Mouse (Mus musculus): ENCODE measurements at regions not wholly inside any gene's neighbourhood (a gene's known extent, or its start where the extent isn't known, plus 50 kb on each side); places are given as distances from the start of the nearest gene placed in this dataset.
"Not testable (repeated sequence)": the region's sequence is repeated elsewhere in the genome, so short reads cannot be mapped to it uniquely, and the experiment has no call there.

GRCm38 (mm10) chr10:57047719-57048118, 438.5 kb upstream of the Hsf2 start:
- Histone ChIP-seq H3K9ac (ENCODE audit: control insufficient read depth, low read depth, low read length, poor library complexity, severe bottlenecking) (no peak overlapping the region), H3K9me3 (replicated peaks; ENCODE audit: insufficient read depth, low read length) (no peaks in the 10 kb centered on the region), H3K27me3 (ENCODE audit: control insufficient read depth in 1 of 2, insufficient read depth in 2 of 2, low read length in 2 of 2) (no peaks in the 10 kb centered on the region), H3K79me2 (ENCODE audit: control insufficient read depth, insufficient read depth, low read length, poor library complexity) (no peaks in the 10 kb centered on the region), H3K4me3 (ENCODE audit: control insufficient read depth in 1 of 2, insufficient read depth in 1 of 2, low read depth in 2 of 2, low read length in 2 of 2) (no peak overlapping the region), H3K27ac (ENCODE audit: control insufficient read depth, low read depth, low read length) (no peak overlapping the region), H3K36me3 (ENCODE audit: control insufficient read depth in 1 of 2, insufficient read depth in 2 of 2, low read length in 2 of 2) (no peaks in the 10 kb centered on the region), H3K4me1 (ENCODE audit: control insufficient read depth in 1 of 2, insufficient read depth in 2 of 2, low read length in 2 of 2) (no peaks in the 10 kb centered on the region)
- TF ChIP-seq CHD2 (IDR thresholded peaks at IDR 0.05; ENCODE audit: low read length) (no peak), ZC3H11A (IDR thresholded peaks at IDR 0.05; ENCODE audit: low read depth, low read length) (no peak), EP300 (IDR thresholded peaks at IDR 0.05; ENCODE audit: low read depth in 1 of 2, low read length in 2 of 2) (no peak)
- no peak for DNase-seq (ENCODE audit: low read depth, low spot score)

- DNase-seq (ENCODE audit: low read depth, low spot score); H3K79me2 ChIP-seq (ENCODE audit: control insufficient read depth, insufficient read depth, low read length, poor library complexity); H3K4me1 ChIP-seq (ENCODE audit: control insufficient read depth in 1 of 2, insufficient read depth in 2 of 2, low read length in 2 of 2); H3K27me3 ChIP-seq (ENCODE audit: control insufficient read depth in 1 of 2, insufficient read depth in 2 of 2, low read length in 2 of 2); H3K4me3 ChIP-seq (ENCODE audit: control insufficient read depth in 1 of 2, insufficient read depth in 1 of 2, low read depth in 2 of 2, low read length in 2 of 2); H3K27ac ChIP-seq (ENCODE audit: control insufficient read depth, low read depth, low read length); H3K36me3 ChIP-seq (ENCODE audit: control insufficient read depth in 1 of 2, insufficient read depth in 2 of 2, low read length in 2 of 2); H3K9me3 ChIP-seq (replicated peaks; ENCODE audit: insufficient read depth, low read length); H3K9ac ChIP-seq (ENCODE audit: control insufficient read depth, low read depth, low read length, poor library complexity, severe bottlenecking): not testable (repeated sequence)
These were observed 432.8 kb upstream of the Hsf2 start for GRCm38 (mm10) chr10:57053375-57053774.

GRCm38 (mm10) chr10:57090131-57090530, 396.1 kb upstream of the Hsf2 start:
- TF ChIP-seq EP300 (IDR thresholded peaks at IDR 0.05; ENCODE audit: low read depth in 1 of 2, low read length in 2 of 2) (no peak), ETS1 (IDR thresholded peaks at IDR 0.05; ENCODE audit: low read depth, low read length) (no peak), USF2 (IDR thresholded peaks at IDR 0.05; ENCODE audit: borderline replicate concordance in 1 of 2, insufficient read depth in 1 of 2, low read depth in 1 of 2, low read length in 2 of 2) (no peak), UBTF (IDR thresholded peaks at IDR 0.05; ENCODE audit: borderline replicate concordance, insufficient read depth, low read depth, low read length) (no peak), RCOR1 (IDR thresholded peaks at IDR 0.05; ENCODE audit: low read depth, low read length) (no peak), CTCF (IDR thresholded peaks at IDR 0.05 in 2 of 3, conservative IDR thresholded peaks at IDR 0.05 in 1 of 3; ENCODE audit: control insufficient read depth in 1 of 3, insufficient read depth in 1 of 3, low read depth in 2 of 3, low read length in 3 of 3, poor library complexity in 1 of 3, severe bottlenecking in 1 of 3) (no peak)
- Histone ChIP-seq H3K27ac (ENCODE audit: control insufficient read depth, low read depth, low read length) (no peak overlapping the region), H3K9ac (ENCODE audit: control insufficient read depth, low read depth, low read length, poor library complexity, severe bottlenecking) (no peak overlapping the region), H3K79me2 (ENCODE audit: control insufficient read depth, insufficient read depth, low read length, poor library complexity) (no peaks in the 10 kb centered on the region), H3K4me3 (ENCODE audit: control insufficient read depth in 1 of 2, insufficient read depth in 1 of 2, low read depth in 2 of 2, low read length in 2 of 2) (no peak overlapping the region), H3K9me3 (replicated peaks; ENCODE audit: insufficient read depth, low read length) (no peaks in the 10 kb centered on the region), H3K27me3 (ENCODE audit: control insufficient read depth in 1 of 2, insufficient read depth in 2 of 2, low read length in 2 of 2) (no peaks in the 10 kb centered on the region), H3K36me3 (ENCODE audit: control insufficient read depth in 1 of 2, insufficient read depth in 2 of 2, low read length in 2 of 2) (no peaks in the 10 kb centered on the region), H3K4me1 (ENCODE audit: control insufficient read depth in 1 of 2, insufficient read depth in 2 of 2, low read length in 2 of 2) (no peaks in the 10 kb centered on the region)
- DNase-seq (ENCODE audit: low read depth, low spot score): no peak

GRCm38 (mm10) chr10:57095920-57096319, 390.3 kb upstream of the Hsf2 start:
- Histone ChIP-seq H3K36me3 (ENCODE audit: control insufficient read depth in 1 of 2, insufficient read depth in 2 of 2, low read length in 2 of 2) (no peaks in the 10 kb centered on the region), H3K9me3 (replicated peaks; ENCODE audit: insufficient read depth, low read length) (no peaks in the 10 kb centered on the region), H3K27ac (ENCODE audit: control insufficient read depth, low read depth, low read length) (no peak overlapping the region), H3K4me3 (ENCODE audit: control insufficient read depth in 1 of 2, insufficient read depth in 1 of 2, low read depth in 2 of 2, low read length in 2 of 2) (no peak overlapping the region), H3K9ac (ENCODE audit: control insufficient read depth, low read depth, low read length, poor library complexity, severe bottlenecking) (no peak overlapping the region), H3K4me1 (ENCODE audit: control insufficient read depth in 1 of 2, insufficient read depth in 2 of 2, low read length in 2 of 2) (no peaks in the 10 kb centered on the region), H3K27me3 (ENCODE audit: control insufficient read depth in 1 of 2, insufficient read depth in 2 of 2, low read length in 2 of 2) (no peaks in the 10 kb centered on the region), H3K79me2 (ENCODE audit: control insufficient read depth, insufficient read depth, low read length, poor library complexity) (no peaks in the 10 kb centered on the region)
- DNase-seq (ENCODE audit: low read depth, low spot score): no peak
- no peak for TF ChIP-seq RCOR1 (IDR thresholded peaks at IDR 0.05; ENCODE audit: low read depth, low read length)
- no peak for TF ChIP-seq CTCF (IDR thresholded peaks at IDR 0.05 in 2 of 3, conservative IDR thresholded peaks at IDR 0.05 in 1 of 3; ENCODE audit: control insufficient read depth in 1 of 3, insufficient read depth in 1 of 3, low read depth in 2 of 3, low read length in 3 of 3, poor library complexity in 1 of 3, severe bottlenecking in 1 of 3)
- TF ChIP-seq SIN3A (IDR thresholded peaks at IDR 0.05; ENCODE audit: low read length): no peak
- no peak for TF ChIP-seq UBTF (IDR thresholded peaks at IDR 0.05; ENCODE audit: borderline replicate concordance, insufficient read depth, low read depth, low read length)
- no peak for TF ChIP-seq MAFK (IDR thresholded peaks at IDR 0.05; ENCODE audit: borderline replicate concordance, low read depth, low read length)
- no peak for TF ChIP-seq NRF1 (IDR thresholded peaks at IDR 0.05; ENCODE audit: insufficient read depth, low read depth, low read length, poor library complexity, severe bottlenecking)
